Mouse (Mus musculus) forebrain, embryonic 16.5 days (tissue): ENCODE data around the gene Rnf227. TPM values are rescaled to one million over a fixed set of nuclear protein-coding genes. Genes with fewer than 3 reads are reported as not detected.
A peak's percentile ranks its signal among the peaks of the same experiment; 100 is the strongest.

Experiments
- ATAC-seq: fragments of 200-750 bp; cut with Nextera tagmentation; 2 replicates; pipeline ENCODE4 v1.8.0; 2017; ENCODE audit warnings: mild to moderate bottlenecking, moderate library complexity
- H3K27ac ChIP-seq: fragments of 300-500 bp; sonication (generic); 2 replicates; pipeline ENCODE4 v1.5.1; 2014; ENCODE audit warnings: low read length, control low read depth
- H3K27me3 ChIP-seq: fragments of 300-500 bp; sonication (generic); replicated peaks from 2 replicates; pipeline ENCODE4 v1.6.1; 2014; ENCODE audit warnings: low read length; ENCODE audit not compliant: control insufficient read depth, insufficient read depth
- H3K36me3 ChIP-seq: fragments of 300-500 bp; sonication (generic); 2 replicates; pipeline ENCODE4 v1.6.1; 2014; ENCODE audit not compliant: control insufficient read depth, insufficient read depth
- H3K4me1 ChIP-seq: fragments of 300-500 bp; sonication (generic); replicated peaks from 2 replicates; pipeline ENCODE4 v1.6.1; 2014; ENCODE audit warnings: low read length; ENCODE audit not compliant: control insufficient read depth, insufficient read depth
- H3K4me2 ChIP-seq: fragments of 300-500 bp; sonication (generic); 2 replicates; pipeline ENCODE4 v1.6.1; 2014; ENCODE audit warnings: mild to moderate bottlenecking, low read length, control low read depth
- H3K4me3 ChIP-seq: fragments of 300-500 bp; sonication (generic); replicated peaks from 2 replicates; pipeline ENCODE4 v1.5.1; 2014; ENCODE audit warnings: mild to moderate bottlenecking, low read length, control low read depth
- H3K9ac ChIP-seq: fragments of 300-500 bp; sonication (generic); replicated peaks from 2 replicates; pipeline ENCODE4 v1.6.1; 2014; ENCODE audit warnings: low read depth, low read length, control low read depth
- H3K9me3 ChIP-seq: fragments of 300-500 bp; sonication (generic); 2 replicates; pipeline ENCODE4 v1.6.1; 2016; ENCODE audit warnings: low read length; ENCODE audit not compliant: control insufficient read depth
- WGBS: fragments of 180-500 bp; shearing (Covaris S2); extraction: QIAGEN DNeasy Blood & Tissue Kit; methylation state at CpG from one replicate; pipeline ENCODE4 v1.1.7; 2014; 5-methylcytosine and 5-hydroxymethylcytosine counted together
- polyA plus RNA-seq: library from polyadenylated mRNA; unstranded; fragments of >200 nt; fragmentation: Nextera tagmentation; extraction: Ambion mirVana; gene quantifications from 2 replicates; pipeline ENCODE4 v1.2.1, GENCODE M21; 2015

Gene Rnf227
- polyA plus RNA-seq, 1 experiment from 2014 or later, result 144 TPM

DNA sequence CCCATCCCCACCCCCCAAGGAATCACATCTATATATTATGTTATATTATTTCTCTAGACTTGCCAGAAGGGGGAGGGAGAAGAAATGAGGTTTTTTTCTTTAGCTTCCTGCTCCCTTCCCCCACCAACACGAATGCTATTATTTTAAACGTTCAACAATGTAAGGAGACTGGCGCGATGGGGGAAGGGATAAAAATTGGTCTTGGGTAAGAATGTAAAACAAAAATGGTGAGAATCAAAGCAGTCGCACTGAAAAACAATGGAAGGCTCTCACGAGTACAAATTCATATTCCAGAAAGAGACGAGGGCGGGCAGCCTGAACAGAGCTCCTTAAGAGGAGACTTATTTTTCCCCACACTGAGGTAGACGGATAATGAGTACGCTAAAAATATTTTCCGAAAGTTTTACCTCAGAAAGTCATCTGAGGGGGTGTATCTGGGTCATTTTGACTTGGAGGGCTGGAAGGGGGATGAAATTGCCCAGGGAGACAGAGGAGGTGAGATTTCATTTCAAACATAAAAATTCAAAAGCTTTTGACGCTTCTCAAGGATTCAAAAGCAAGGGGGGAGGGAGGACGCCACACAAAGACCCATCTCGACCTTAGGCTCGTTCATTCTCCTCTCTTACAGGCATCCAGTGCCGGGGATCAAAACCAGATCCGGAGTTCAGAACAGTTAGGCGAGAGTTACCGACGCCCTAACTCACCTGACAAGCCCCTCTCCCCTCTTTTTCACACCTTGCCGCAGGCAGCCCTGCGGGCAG, 26.8 kb downstream of the Rnf227 start:
- peak; percentile 1; the same call in 1 of the 2 replicates for ATAC-seq
- peaks cover 42% of the 10 kb centered on the region for H3K4me1 ChIP-seq

GRCm38 (mm10) chr11:69367616-69368355, 27.5 kb downstream of the Rnf227 start:
- H3K27me3 ChIP-seq, result no peaks in the 10 kb centered on the region
- H3K9ac ChIP-seq, result peak overlapping the region; percentile 99
- 2% methylated on average over 22 of the region's 22 CpGs for WGBS
- H3K9me3 ChIP-seq, result no peaks in the 10 kb centered on the region
- peaks cover 44% of the 10 kb centered on the region for H3K4me1 ChIP-seq
- no peak for ATAC-seq
- H3K36me3 ChIP-seq, result peaks cover 10% of the 10 kb centered on the region
- peak overlapping the region; percentile 100 for H3K27ac ChIP-seq
- peak overlapping the region; percentile 67 for H3K4me3 ChIP-seq
- H3K4me2 ChIP-seq, result peak overlapping the region; percentile 98

More for the DNA sequence above, 26.8 kb downstream of the Rnf227 start:
- Histone ChIP-seq H3K27ac (peak overlapping the region; percentile 100), H3K9me3 (no peaks in the 10 kb centered on the region), H3K27me3 (no peaks in the 10 kb centered on the region), H3K36me3 (peaks cover 12% of the 10 kb centered on the region), H3K4me3 (peak overlapping the region; percentile 67), H3K9ac (peak overlapping the region; percentile 99), H3K4me2 (peak overlapping the region; percentile 98)
- WGBS, result 0% methylated on average over 22 of the region's 22 CpGs

DNA sequence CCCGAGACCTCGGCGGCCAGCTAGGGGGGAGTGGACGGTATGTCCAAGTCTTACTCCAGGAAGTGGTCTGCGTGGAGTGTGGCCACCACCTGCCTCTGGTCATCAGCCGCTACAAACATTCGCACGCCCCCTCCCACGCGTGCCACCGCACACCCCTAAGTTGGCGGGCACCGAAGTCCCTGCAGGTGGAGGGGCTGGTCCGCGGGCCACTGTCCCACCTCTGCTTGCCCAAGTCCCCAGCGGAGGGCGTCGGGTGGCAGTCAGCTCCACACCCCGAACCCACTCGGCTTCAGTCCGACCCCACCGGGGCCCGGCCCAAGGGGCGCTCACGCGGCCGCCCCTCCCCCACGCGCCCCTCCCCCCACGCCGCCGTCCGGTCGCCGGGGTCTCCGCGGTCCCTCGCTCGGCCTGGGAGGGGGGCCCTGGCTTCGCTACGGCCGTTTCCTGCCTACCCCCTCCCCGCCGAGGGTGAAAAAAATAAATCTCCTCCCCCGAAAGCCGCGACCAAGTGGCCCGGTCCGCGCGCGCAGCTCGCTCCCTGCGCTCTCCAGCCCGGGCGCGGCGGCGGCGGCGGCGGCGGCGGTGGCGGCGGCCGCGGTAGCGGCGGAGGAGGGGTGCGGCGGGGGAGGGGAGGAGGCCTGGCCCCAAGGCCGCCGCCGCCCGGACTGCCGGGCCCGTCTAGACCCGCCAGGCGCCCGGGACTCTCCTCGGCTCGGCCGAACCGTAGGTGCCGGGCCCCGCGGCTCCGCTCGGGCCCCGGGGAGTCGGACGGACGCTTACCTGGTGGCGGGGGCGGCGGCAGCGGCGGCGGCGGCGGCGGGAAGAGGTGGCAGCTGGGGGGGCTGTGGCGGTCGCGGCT, 28.3 kb downstream of the Rnf227 start:
- Histone ChIP-seq H3K4me3 (peak overlapping the region; percentile 67), H3K4me1 (peaks cover 49% of the 10 kb centered on the region), H3K36me3 (peaks cover 6% of the 10 kb centered on the region), H3K9me3 (no peaks in the 10 kb centered on the region), H3K9ac (peak overlapping the region; percentile 99), H3K27ac (peak overlapping the region; percentile 100), H3K4me2 (peak overlapping the region; percentile 98), H3K27me3 (no peaks in the 10 kb centered on the region)
- under 1% methylated on average over 67 of the region's 106 CpGs for WGBS
- ATAC-seq, result no peak

GRCm38 (mm10) chr11:69369215-69369989, 29.1 kb downstream of the Rnf227 start, which contains the start of gene Chd3:
Chd3 (minus strand) TSS chr11:69369406.
- peaks cover 44% of the 10 kb centered on the region for H3K4me1 ChIP-seq
- H3K9me3 ChIP-seq, result no peaks in the 10 kb centered on the region
- no peak for ATAC-seq
- peak within 1 kb of the TSS; percentile 99 for H3K9ac ChIP-seq
- H3K36me3 ChIP-seq, result no peaks in the 10 kb centered on the region
- under 1% methylated on average over 19 of the region's 34 CpGs for WGBS
- peak within 1 kb of the TSS; percentile 100 for H3K27ac ChIP-seq
- no peaks in the 10 kb centered on the region for H3K27me3 ChIP-seq
- peak within 1 kb of the TSS; percentile 67 for H3K4me3 ChIP-seq
- H3K4me2 ChIP-seq, result peak within 1 kb of the TSS; percentile 98

- no peak for ATAC-seq
- H3K36me3 ChIP-seq, result no peaks in the 10 kb centered on the region
- H3K4me2 ChIP-seq, result peak overlapping the region; percentile 98
- 15% methylated on average over 2 of the region's 2 CpGs for WGBS
- H3K4me1 ChIP-seq, result peaks cover 36% of the 10 kb centered on the region
- H3K4me3 ChIP-seq, result peak overlapping the region; percentile 67
- no peaks in the 10 kb centered on the region for H3K27me3 ChIP-seq
- no peaks in the 10 kb centered on the region for H3K9me3 ChIP-seq
- H3K9ac ChIP-seq, result peak overlapping the region; percentile 99
- H3K27ac ChIP-seq, result peak overlapping the region; percentile 100
Measured at GRCm38 (mm10) chr11:69369990-69370816, 29.9 kb downstream of the Rnf227 start.

DNA sequence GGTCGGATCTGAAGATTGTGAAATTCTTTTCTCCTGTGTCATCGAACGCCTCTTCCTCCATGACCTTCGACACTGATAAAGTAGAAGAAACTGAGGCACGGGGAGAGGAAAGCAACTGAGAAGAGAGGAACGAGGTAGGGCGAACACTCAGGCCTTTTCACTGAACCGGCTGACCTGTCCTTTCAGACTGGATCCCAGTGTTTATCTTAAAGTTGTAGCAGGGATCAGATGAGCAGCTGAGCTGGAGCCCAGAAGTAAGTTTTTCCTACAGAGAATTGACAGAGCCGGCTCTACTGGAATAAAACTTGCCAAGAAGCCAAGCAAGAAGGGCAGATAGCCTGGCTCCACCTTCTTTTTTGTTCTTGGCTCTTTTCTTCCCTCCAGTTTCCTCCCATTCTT, 30.6 kb downstream of the Rnf227 start:
- Histone ChIP-seq H3K27ac (peak overlapping the region; percentile 95), H3K4me2 (peak overlapping the region; percentile 45), H3K4me3 (peak overlapping the region; percentile 21), H3K27me3 (no peaks in the 10 kb centered on the region), H3K36me3 (no peaks in the 10 kb centered on the region), H3K9me3 (no peaks in the 10 kb centered on the region), H3K9ac (peak overlapping the region; percentile 41; the same call in 1 of the 2 replicates), H3K4me1 (peaks cover 30% of the 10 kb centered on the region)
- 20% methylated on average over 9 of the region's 9 CpGs for WGBS
- no peak for ATAC-seq

GRCm38 (mm10) chr11:69371601-69372000, 31.3 kb downstream of the Rnf227 start:
- peak overlapping the region; percentile 2; the same call in 1 of the 2 replicates for H3K4me3 ChIP-seq

More at GRCm38 (mm10) chr11:69371601-69372000, 31.3 kb downstream of the Rnf227 start:
- no peaks in the 10 kb centered on the region for H3K36me3 ChIP-seq
- H3K4me2 ChIP-seq, result peak overlapping the region; percentile 45
- peak overlapping the region; percentile 95 for H3K27ac ChIP-seq
- H3K4me1 ChIP-seq, result peaks cover 27% of the 10 kb centered on the region
- WGBS, result 28% methylated on average over 12 of the region's 12 CpGs
- peak; percentile 9; the same call in 1 of the 2 replicates for ATAC-seq
- H3K9me3 ChIP-seq, result no peaks in the 10 kb centered on the region
- H3K27me3 ChIP-seq, result no peaks in the 10 kb centered on the region
- H3K9ac ChIP-seq, result peak overlapping the region; percentile 41
